Mouse (Mus musculus) midbrain, postnatal 0 days (tissue): ENCODE data around the gene Cep131. TPM values are rescaled to one million over a fixed set of nuclear protein-coding genes. Genes with fewer than 3 reads are reported as not detected.

Experiments
- ATAC-seq: fragments of 200-750 bp; cut with Nextera tagmentation; 2 replicates; pipeline ENCODE4 v1.8.0; 2017; ENCODE audit warnings: moderate number of reproducible peaks, mild to moderate bottlenecking, moderate TSS enrichment, moderate library complexity; ENCODE audit not compliant: low FRiP score
- DNase-seq: peaks from one replicate; pipeline ENCODE4 v3.0.0-alpha.2; 2015; ENCODE audit warnings: low spot score
- H3K27ac ChIP-seq: fragments of 300-500 bp; sonication (generic); 2 replicates; pipeline ENCODE4 v1.5.1; 2014; ENCODE audit warnings: low read depth, mild to moderate bottlenecking, low read length, mixed read lengths
- H3K27me3 ChIP-seq: fragments of 300-500 bp; sonication (generic); 2 replicates; pipeline ENCODE4 v1.6.1; 2014; ENCODE audit warnings: low read length, control low read depth, mixed read lengths; ENCODE audit not compliant: insufficient read depth
- H3K36me3 ChIP-seq: fragments of 300-500 bp; sonication (generic); 2 replicates; pipeline ENCODE4 v1.6.1; 2014; ENCODE audit warnings: low read length, control low read depth, mixed read lengths; ENCODE audit not compliant: insufficient read depth
- H3K4me1 ChIP-seq: fragments of 300-500 bp; sonication (generic); 2 replicates; pipeline ENCODE4 v1.6.1; 2014; ENCODE audit warnings: mild to moderate bottlenecking, control low read depth, antibody characterized with exemption, low read length, mixed read lengths; ENCODE audit not compliant: insufficient read depth
- H3K4me2 ChIP-seq: fragments of 300-500 bp; sonication (generic); 2 replicates; pipeline ENCODE4 v1.6.1; 2014; ENCODE audit warnings: low read depth, mild to moderate bottlenecking, low read length, mixed read lengths; ENCODE audit not compliant: poor library complexity, severe bottlenecking
- H3K4me3 ChIP-seq: fragments of 300-500 bp; sonication (generic); 2 replicates; pipeline ENCODE4 v1.5.1; 2014; ENCODE audit warnings: low read depth, mild to moderate bottlenecking, low read length, moderate library complexity
- H3K9ac ChIP-seq: fragments of 300-500 bp; sonication (generic); replicated peaks from 2 replicates; pipeline ENCODE4 v1.6.1; 2014; ENCODE audit warnings: mild to moderate bottlenecking, low read length, moderate library complexity, mixed read lengths; ENCODE audit not compliant: poor library complexity, severe bottlenecking
- H3K9me3 ChIP-seq: fragments of 300-500 bp; sonication (generic); 2 replicates; pipeline ENCODE4 v1.6.1; 2016; ENCODE audit warnings: low read length, control low read depth
- CTCF ChIP-seq: IDR thresholded peaks from 2 replicates; pipeline ENCODE4 v1.5.1; 2016; ENCODE audit warnings: antibody characterized with exemption, mild to moderate bottlenecking
- WGBS: fragments of 180-500 bp; shearing (Covaris S2); extraction: QIAGEN DNeasy Blood & Tissue Kit; methylation state at CpG from one replicate; pipeline ENCODE4 v1.1.7; 2014; 5-methylcytosine and 5-hydroxymethylcytosine counted together
- polyA plus RNA-seq: library from polyadenylated mRNA; unstranded; fragments of >200 nt; fragmentation: Nextera tagmentation; extraction: Ambion mirVana; gene quantifications from 2 replicates; pipeline ENCODE4 v1.2.1, GENCODE M21; 2015
- total RNA-seq: library from RNA; depleted of rRNA; stranded (reverse); fragments of >200 nt; gene quantifications from 2 replicates; pipeline ENCODE4 v1.2.3, GENCODE M21; 2014

The Cep131 gene
- total and polyA plus RNA-seq, 2 experiments from 2014 or later, result 19.0 to 27.7 TPM

- ATAC-seq (no peak), DNase-seq (peak; percentile 52)
- Histone ChIP-seq H3K27me3 (no peaks in the 10 kb centered on the region), H3K27ac (no peak overlapping the region), H3K4me1 (no peaks in the 10 kb centered on the region), H3K4me3 (no peak overlapping the region), H3K9me3 (no peaks in the 10 kb centered on the region), H3K9ac (no peak overlapping the region), H3K4me2 (no peak overlapping the region), H3K36me3 (peaks cover 4% of the 10 kb centered on the region)
- WGBS, result 78% methylated on average over 12 of the region's 12 CpGs
- no peak for TF ChIP-seq CTCF
These were observed 35.5 kb upstream of the Cep131 start for GRCm38 (mm10) chr11:120122126-120122525.

GRCm38 (mm10) chr11:120120642-120121420 lies 34.2 kb upstream of the Cep131 start:
- Histone ChIP-seq H3K4me2 (no peak overlapping the region), H3K9ac (no peak overlapping the region), H3K27ac (no peak overlapping the region), H3K9me3 (no peaks in the 10 kb centered on the region), H3K4me1 (no peaks in the 10 kb centered on the region), H3K27me3 (no peaks in the 10 kb centered on the region), H3K4me3 (no peak overlapping the region), H3K36me3 (peaks cover 10% of the 10 kb centered on the region)
- peak; percentile 77 for TF ChIP-seq CTCF
- 77% methylated on average over 17 of the region's 17 CpGs for WGBS
- DNase-seq, result peak; percentile 76
- ATAC-seq, result no peak

- DNase-seq, result peak; percentile 34
- H3K36me3 ChIP-seq, result peaks cover 15% of the 10 kb centered on the region
- no peak overlapping the region for H3K4me3 ChIP-seq
- H3K9ac ChIP-seq, result no peak overlapping the region
- H3K27me3 ChIP-seq, result no peaks in the 10 kb centered on the region
- 61% methylated on average over 10 of the region's 10 CpGs for WGBS
- H3K27ac ChIP-seq, result no peak overlapping the region
- no peak overlapping the region for H3K4me2 ChIP-seq
- no peak for TF ChIP-seq CTCF
- H3K4me1 ChIP-seq, result no peaks in the 10 kb centered on the region
- H3K9me3 ChIP-seq, result no peaks in the 10 kb centered on the region
- no peak for ATAC-seq
These were observed 33.4 kb upstream of the Cep131 start for GRCm38 (mm10) chr11:120119936-120120541.

- ATAC-seq (no peak), DNase-seq (no peak)
- 93% methylated on average over 7 of the region's 7 CpGs for WGBS
- Histone ChIP-seq H3K9me3 (no peaks in the 10 kb centered on the region), H3K4me3 (no peak overlapping the region), H3K36me3 (peaks cover 19% of the 10 kb centered on the region), H3K4me2 (no peak overlapping the region), H3K27me3 (no peaks in the 10 kb centered on the region), H3K9ac (no peak overlapping the region), H3K4me1 (no peaks in the 10 kb centered on the region), H3K27ac (no peak overlapping the region)
- no peak for TF ChIP-seq CTCF
These were observed 32.5 kb upstream of the Cep131 start for GRCm38 (mm10) chr11:120119108-120119507.

- Histone ChIP-seq H3K27ac (no peak overlapping the region), H3K4me1 (no peaks in the 10 kb centered on the region), H3K4me2 (no peak overlapping the region), H3K36me3 (peaks cover 19% of the 10 kb centered on the region), H3K4me3 (no peak overlapping the region), H3K9ac (no peak overlapping the region), H3K9me3 (no peaks in the 10 kb centered on the region), H3K27me3 (no peaks in the 10 kb centered on the region)
- DNase-seq (no peak), ATAC-seq (no peak)
- no peak for TF ChIP-seq CTCF
- 92% methylated on average over 2 of the region's 2 CpGs for WGBS
These were observed 31.0 kb upstream of the Cep131 start for GRCm38 (mm10) chr11:120117626-120118025.

- Histone ChIP-seq H3K4me3 (no peak overlapping the region), H3K27ac (no peak overlapping the region), H3K4me1 (no peaks in the 10 kb centered on the region), H3K27me3 (no peaks in the 10 kb centered on the region), H3K9me3 (no peaks in the 10 kb centered on the region), H3K36me3 (peaks cover 19% of the 10 kb centered on the region), H3K9ac (no peak overlapping the region), H3K4me2 (no peak overlapping the region)
- DNase-seq (no peak), ATAC-seq (no peak)
- TF ChIP-seq CTCF, result no peak
- 92% methylated on average over 21 of the region's 21 CpGs for WGBS
These were observed 28.0 kb upstream of the Cep131 start for GRCm38 (mm10) chr11:120114488-120115215.
